Mouse (Mus musculus) E14TG2a.4 (cell line): ENCODE results near the gene Fem1b.
A peak's percentile ranks its signal among the peaks of the same experiment; 100 is the strongest.

Experiments used
- CTCF ChIP-seq: conservative IDR thresholded peaks from 2 replicates; pipeline ENCODE4 v1.5.1; 2014; ENCODE audit warnings: low read length
- NANOG ChIP-seq: IDR thresholded peaks from 2 replicates; pipeline ENCODE4 v1.6.1; 2014; ENCODE audit warnings: borderline replicate concordance, low read length, mixed read lengths
- POU5F1 ChIP-seq: IDR thresholded peaks from 2 replicates; pipeline ENCODE4 v1.6.1; 2014; ENCODE audit warnings: low read length, borderline replicate concordance

DNA sequence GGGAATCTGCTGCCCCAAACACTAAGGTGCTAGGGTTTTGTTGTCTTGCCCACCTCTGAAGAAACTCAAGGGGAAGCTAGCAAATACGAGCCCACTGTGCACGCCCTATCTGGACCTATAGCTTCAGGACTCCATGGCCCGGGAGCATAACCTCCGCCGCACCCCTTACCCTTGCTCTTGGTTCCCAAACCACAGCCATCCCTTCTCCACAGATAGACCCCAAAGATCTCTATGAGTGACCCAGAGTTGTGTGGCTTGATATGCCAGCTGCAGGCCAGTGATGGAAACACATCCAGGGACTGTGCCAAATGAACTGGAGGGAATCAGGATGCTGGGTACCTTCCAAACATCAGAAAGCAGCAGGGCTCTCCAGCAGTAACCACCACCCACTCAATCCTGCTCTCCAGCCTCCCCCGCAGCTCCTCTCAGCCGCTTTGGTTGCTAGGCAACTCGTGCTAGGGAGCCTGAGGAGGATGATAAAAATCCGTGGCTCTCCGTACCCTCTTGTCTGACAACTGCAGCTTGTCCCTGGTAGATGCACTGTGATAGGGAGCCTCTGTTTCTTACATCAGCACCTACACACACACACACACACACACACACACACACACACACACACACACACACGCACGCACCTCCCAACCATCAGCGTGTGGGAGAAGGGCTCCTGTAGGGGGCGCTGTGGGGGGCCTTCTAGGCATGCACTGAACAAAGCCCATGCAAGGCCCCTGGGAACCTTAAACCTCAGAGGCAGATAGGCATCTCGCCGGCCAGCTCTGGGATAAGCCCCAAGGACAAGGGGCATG is 28.6 kb downstream of the Fem1b start:
- no peak for TF ChIP-seq POU5F1
- TF ChIP-seq CTCF, result peak; percentile 73
- no peak for TF ChIP-seq NANOG
